Mouse (Mus musculus): ENCODE results near the gene Bcat1. TPM values are rescaled to one million over a fixed set of nuclear protein-coding genes. Genes with fewer than 3 reads are reported as not detected.

The Bcat1 gene
- polyA plus RNA-seq, 1 experiment from 2014 or later = 135 TPM

Other genes with a start within 250 kb of the Bcat1 start
- 1.8 and 1.9 TPM in 2 replicates for gene Lrmp, start 39.5 kb upstream of the Bcat1 start, polyA plus RNA-seq (2016; fragmentation: Nextera tagmentation; extraction: Ambion mirVana)
- gene Casc1, start 134.8 kb upstream of the Bcat1 start, polyA plus RNA-seq (2016; fragmentation: Nextera tagmentation; extraction: Ambion mirVana) = 0.47 and 0.61 TPM in 2 replicates
- gene Etfrf1, start 134.9 kb upstream of the Bcat1 start, polyA plus RNA-seq (2016; fragmentation: Nextera tagmentation; extraction: Ambion mirVana) = 34.1 and 35.4 TPM in 2 replicates
- gene Kras, start 174.1 kb upstream of the Bcat1 start, polyA plus RNA-seq (2016; fragmentation: Nextera tagmentation; extraction: Ambion mirVana) = 93.1 and 103 TPM in 2 replicates